50 mouse cellular contexts compared by ENCODE assay signal in the genomic region with DNA sequence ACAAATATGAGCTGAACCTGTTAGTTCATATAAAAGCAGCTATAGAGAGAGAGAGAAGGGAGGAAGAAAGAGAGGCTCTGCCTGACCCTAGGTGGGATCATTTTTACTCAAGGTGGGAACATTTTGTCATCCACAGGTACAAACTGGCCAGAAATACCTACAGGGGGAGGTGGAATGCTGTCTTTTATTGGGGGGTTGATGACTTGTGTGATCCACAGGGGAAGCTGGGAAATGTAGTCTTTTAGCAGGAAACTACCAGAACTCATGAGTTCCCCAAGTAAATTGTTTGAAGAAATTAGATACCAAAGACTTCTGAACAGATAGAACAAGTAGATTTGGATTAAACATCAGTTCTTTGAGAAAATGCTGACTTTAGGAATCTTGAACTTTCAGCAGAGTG. TPM values are rescaled to one million over a fixed set of nuclear protein-coding genes. Genes with fewer than 3 reads are reported as not detected.
"Had no signal": no experiment of that assay in that cellular context is flagged by ENCODE, and none has a peak within 500 bp of the region (broad histone marks: within the 10 kb centered on the region; RNA-seq: fewer than 3 reads in every experiment).

No protein-coding gene starts in this region.

- H3K9ac ChIP-seq: heart, embryonic 13.5 days; heart, embryonic 15.5 days; hindbrain, embryonic 12.5 days; hindbrain, embryonic 13.5 days; hindbrain, embryonic 14.5 days; hindbrain, embryonic 15.5 days; intestine, embryonic 15.5 days; kidney, embryonic 15.5 days had no signal

- H3K36me3 ChIP-seq: heart, embryonic 13.5 days; heart, embryonic 15.5 days; hindbrain, embryonic 10.5 days; hindbrain, embryonic 12.5 days; hindbrain, embryonic 13.5 days; hindbrain, embryonic 15.5 days; intestine, embryonic 15.5 days; kidney, embryonic 15.5 days had no signal

- DNase-seq: heart, postnatal 10 days; heart, postnatal 14 days; heart, postnatal 36 days; heart, postnatal 4 days; kidney, adult 11 months; kidney, adult 18-20 months; kidney, adult 2 months; kidney, adult 8-10 months; kidney, adult 9 months; kidney, postnatal 10 days; kidney, postnatal 14 days; kidney, postnatal 25 days; kidney, postnatal 36 days; kidney, postnatal 4 days; layer of hippocampus, adult 9-11 months; layer of hippocampus, postnatal 36 days had no signal

- H3K4me3 ChIP-seq: heart, embryonic 13.5 days; heart, embryonic 15.5 days; hindbrain, embryonic 10.5 days; hindbrain, embryonic 12.5 days; hindbrain, embryonic 13.5 days; hindbrain, embryonic 15.5 days; intestine, embryonic 15.5 days; kidney, embryonic 15.5 days; layer of hippocampus, adult 2 months; left cerebral cortex, adult 2 months had no signal

- H3K9me3 ChIP-seq: heart, embryonic 13.5 days; heart, embryonic 15.5 days; hindbrain, embryonic 10.5 days; hindbrain, embryonic 12.5 days; hindbrain, embryonic 13.5 days; hindbrain, embryonic 15.5 days; intestine, embryonic 15.5 days; kidney, embryonic 15.5 days had no signal

- H3K27ac ChIP-seq: heart, embryonic 13.5 days; heart, embryonic 15.5 days; hindbrain, embryonic 10.5 days; hindbrain, embryonic 12.5 days; hindbrain, embryonic 13.5 days; hindbrain, embryonic 14.5 days; hindbrain, embryonic 15.5 days; hindbrain, postnatal 0 days; intestine, embryonic 15.5 days; kidney, embryonic 15.5 days; kidney, postnatal 0 days; layer of hippocampus, adult 2 months; left cerebral cortex, adult 2 months had no signal

- H3K4me1 ChIP-seq: heart, embryonic 13.5 days; heart, embryonic 15.5 days; hindbrain, embryonic 10.5 days; hindbrain, embryonic 12.5 days; hindbrain, embryonic 13.5 days; hindbrain, embryonic 15.5 days; intestine, embryonic 15.5 days; kidney, embryonic 15.5 days had no signal

- H3K27me3 ChIP-seq: heart, embryonic 13.5 days; heart, embryonic 15.5 days; hindbrain, embryonic 12.5 days; hindbrain, embryonic 13.5 days; hindbrain, embryonic 15.5 days; intestine, embryonic 15.5 days; kidney, embryonic 15.5 days had no signal

RNA-seq across cellular contexts. Expression of a gene that starts 7.1 kb away (rescaled TPM):
- total RNA-seq: heart, postnatal 10 days; heart, postnatal 14 days; heart, postnatal 25 days; heart, postnatal 36 days; heart, postnatal 4 days; hematopoietic stem cell, adult 5-6 weeks; layer of hippocampus, adult 18-20 months; layer of hippocampus, adult 2 months; layer of hippocampus, adult 8-10 months; layer of hippocampus, postnatal 10 days; layer of hippocampus, postnatal 14 days; layer of hippocampus, postnatal 25 days; layer of hippocampus, postnatal 36 days; left cerebral cortex, adult 18-20 months; left cerebral cortex, adult 2 months; left cerebral cortex, adult 8-10 months had no signal
- polyA plus RNA-seq: heart, embryonic 13.5 days; heart, embryonic 14.5 days; heart, embryonic 15.5 days; heart, embryonic 16.5 days; heart, postnatal 0 days; hindbrain, embryonic 10.5 days; hindbrain, embryonic 11.5 days; hindbrain, embryonic 12.5 days; hindbrain, embryonic 13.5 days; hindbrain, embryonic 14.5 days; inflammation-experienced regulatory T-cells, adult 6 months; intestine, embryonic 14.5 days; intestine, embryonic 15.5 days; intestine, embryonic 16.5 days; intestine, postnatal 0 days; kidney, adult 2 months; kidney, embryonic 14.5 days; kidney, embryonic 15.5 days; kidney, embryonic 16.5 days; kidney, postnatal 0 days; large intestine, adult 2 months had no signal

RNA-seq across cellular contexts. Expression of a gene that starts 13.8 kb away (rescaled TPM):
- total RNA-seq: heart, postnatal 4 days; hematopoietic stem cell, adult 5-6 weeks; hindbrain, postnatal 0 days; layer of hippocampus, adult 18-20 months; layer of hippocampus, adult 2 months; layer of hippocampus, adult 8-10 months; layer of hippocampus, postnatal 10 days; layer of hippocampus, postnatal 14 days; layer of hippocampus, postnatal 25 days; layer of hippocampus, postnatal 36 days; left cerebral cortex, adult 18-20 months; left cerebral cortex, adult 2 months; left cerebral cortex, adult 8-10 months had no signal
- polyA plus RNA-seq: heart, embryonic 13.5 days; heart, embryonic 14.5 days; heart, embryonic 15.5 days; heart, embryonic 16.5 days; heart, postnatal 0 days; hindbrain, embryonic 10.5 days; hindbrain, embryonic 11.5 days; hindbrain, embryonic 12.5 days; hindbrain, embryonic 13.5 days; hindbrain, embryonic 14.5 days; hindbrain, embryonic 15.5 days; hindbrain, embryonic 16.5 days; hindbrain, postnatal 0 days; inflammation-experienced regulatory T-cells, adult 6 months; intestine, embryonic 15.5 days; kidney, adult 2 months; kidney, embryonic 14.5 days; kidney, embryonic 15.5 days; kidney, embryonic 16.5 days; kidney, postnatal 0 days had no signal

RNA-seq across cellular contexts. Expression of a gene that starts 24.5 kb away (rescaled TPM):
- total RNA-seq: heart, postnatal 10 days; heart, postnatal 14 days; heart, postnatal 25 days; heart, postnatal 36 days; heart, postnatal 4 days; hematopoietic stem cell, adult 5-6 weeks; hindbrain, postnatal 0 days; layer of hippocampus, adult 18-20 months; layer of hippocampus, adult 2 months; layer of hippocampus, adult 8-10 months; layer of hippocampus, postnatal 10 days; layer of hippocampus, postnatal 14 days; layer of hippocampus, postnatal 25 days; layer of hippocampus, postnatal 36 days; left cerebral cortex, adult 18-20 months; left cerebral cortex, adult 2 months; left cerebral cortex, adult 8-10 months had no signal
- polyA plus RNA-seq: heart, embryonic 13.5 days; heart, embryonic 14.5 days; heart, embryonic 15.5 days; heart, embryonic 16.5 days; heart, postnatal 0 days; hindbrain, embryonic 10.5 days; hindbrain, embryonic 11.5 days; hindbrain, embryonic 12.5 days; hindbrain, embryonic 13.5 days; hindbrain, embryonic 14.5 days; hindbrain, embryonic 15.5 days; hindbrain, embryonic 16.5 days; hindbrain, postnatal 0 days; inflammation-experienced regulatory T-cells, adult 6 months; intestine, embryonic 14.5 days; intestine, embryonic 15.5 days; intestine, embryonic 16.5 days; intestine, postnatal 0 days; kidney, adult 2 months; kidney, embryonic 14.5 days; kidney, embryonic 15.5 days; kidney, embryonic 16.5 days; kidney, postnatal 0 days; large intestine, adult 2 months had no signal

RNA-seq across cellular contexts. Expression of a gene that starts 28.2 kb away (rescaled TPM):
- total RNA-seq: heart, postnatal 10 days; heart, postnatal 14 days; heart, postnatal 25 days; heart, postnatal 36 days; heart, postnatal 4 days; hematopoietic stem cell, adult 5-6 weeks; hindbrain, postnatal 0 days; layer of hippocampus, adult 2 months; layer of hippocampus, adult 8-10 months; layer of hippocampus, postnatal 10 days; layer of hippocampus, postnatal 14 days; layer of hippocampus, postnatal 25 days; layer of hippocampus, postnatal 36 days; left cerebral cortex, adult 18-20 months; left cerebral cortex, adult 2 months; left cerebral cortex, adult 8-10 months had no signal
- polyA plus RNA-seq: heart, embryonic 13.5 days; heart, embryonic 14.5 days; heart, embryonic 15.5 days; heart, embryonic 16.5 days; heart, postnatal 0 days; hindbrain, embryonic 10.5 days; hindbrain, embryonic 11.5 days; hindbrain, embryonic 12.5 days; hindbrain, embryonic 13.5 days; hindbrain, embryonic 14.5 days; hindbrain, embryonic 15.5 days; hindbrain, embryonic 16.5 days; hindbrain, postnatal 0 days; inflammation-experienced regulatory T-cells, adult 6 months; intestine, embryonic 15.5 days; intestine, embryonic 16.5 days; intestine, postnatal 0 days; kidney, adult 2 months; kidney, embryonic 14.5 days; kidney, embryonic 15.5 days; kidney, embryonic 16.5 days; kidney, postnatal 0 days had no signal

RNA-seq across cellular contexts. Expression of a gene that starts 31.7 kb away (rescaled TPM):
- total RNA-seq: heart, postnatal 10 days; heart, postnatal 14 days; heart, postnatal 25 days; heart, postnatal 4 days; hematopoietic stem cell, adult 5-6 weeks; hindbrain, postnatal 0 days; layer of hippocampus, adult 18-20 months; layer of hippocampus, adult 2 months; layer of hippocampus, adult 8-10 months; layer of hippocampus, postnatal 10 days; layer of hippocampus, postnatal 14 days; layer of hippocampus, postnatal 25 days; layer of hippocampus, postnatal 36 days; left cerebral cortex, adult 18-20 months; left cerebral cortex, adult 2 months; left cerebral cortex, adult 8-10 months had no signal
- polyA plus RNA-seq: heart, embryonic 13.5 days; heart, embryonic 14.5 days; heart, postnatal 0 days; hindbrain, embryonic 10.5 days; hindbrain, embryonic 11.5 days; hindbrain, embryonic 12.5 days; hindbrain, embryonic 13.5 days; hindbrain, embryonic 14.5 days; hindbrain, embryonic 15.5 days; intestine, embryonic 14.5 days; intestine, embryonic 15.5 days; intestine, embryonic 16.5 days; intestine, postnatal 0 days; kidney, adult 2 months; kidney, embryonic 14.5 days; kidney, embryonic 15.5 days; kidney, embryonic 16.5 days; kidney, postnatal 0 days; large intestine, adult 2 months had no signal
